Mouse (Mus musculus) lung, postnatal 0 days (tissue): ENCODE measurements around the gene Ttl.

Experiments used
- CTCF ChIP-seq: IDR thresholded peaks from 2 replicates; pipeline ENCODE4 v1.5.1; 2016; ENCODE audit warnings: antibody characterized with exemption, mild to moderate bottlenecking
- EP300 ChIP-seq: IDR thresholded peaks from 2 replicates; pipeline ENCODE4 v1.6.1; 2016; ENCODE audit warnings: antibody characterized with exemption, mild to moderate bottlenecking, control low read depth

DNA sequence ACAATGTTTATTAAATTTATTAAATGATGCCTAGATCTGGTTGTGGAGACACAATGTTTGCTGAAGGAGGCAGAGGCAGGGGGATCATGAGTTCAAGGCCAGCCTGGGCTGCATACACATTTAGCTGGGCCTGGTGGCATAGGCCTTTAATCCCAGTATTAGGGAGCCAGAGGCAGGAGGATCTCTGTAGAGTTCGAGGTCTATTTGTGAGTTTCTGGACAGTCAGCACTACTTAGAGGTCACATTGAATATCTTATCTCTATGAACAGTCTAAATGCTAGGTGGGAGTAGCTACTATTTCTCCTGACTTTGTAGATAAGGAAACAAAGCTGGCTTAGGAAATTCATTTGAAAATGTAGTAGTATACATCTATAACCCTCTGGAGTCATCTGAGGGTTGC, 21.8 kb downstream of the Ttl start:
- TF ChIP-seq CTCF (no peak), EP300 (no peak)
